Mouse (Mus musculus): ENCODE measurements around the gene Bcl2l13.
"Not testable (repeated sequence)": the region's sequence is repeated elsewhere in the genome, so short reads cannot be mapped to it uniquely, and the experiment has no call there.

Gene Bcl2l13

DNA sequence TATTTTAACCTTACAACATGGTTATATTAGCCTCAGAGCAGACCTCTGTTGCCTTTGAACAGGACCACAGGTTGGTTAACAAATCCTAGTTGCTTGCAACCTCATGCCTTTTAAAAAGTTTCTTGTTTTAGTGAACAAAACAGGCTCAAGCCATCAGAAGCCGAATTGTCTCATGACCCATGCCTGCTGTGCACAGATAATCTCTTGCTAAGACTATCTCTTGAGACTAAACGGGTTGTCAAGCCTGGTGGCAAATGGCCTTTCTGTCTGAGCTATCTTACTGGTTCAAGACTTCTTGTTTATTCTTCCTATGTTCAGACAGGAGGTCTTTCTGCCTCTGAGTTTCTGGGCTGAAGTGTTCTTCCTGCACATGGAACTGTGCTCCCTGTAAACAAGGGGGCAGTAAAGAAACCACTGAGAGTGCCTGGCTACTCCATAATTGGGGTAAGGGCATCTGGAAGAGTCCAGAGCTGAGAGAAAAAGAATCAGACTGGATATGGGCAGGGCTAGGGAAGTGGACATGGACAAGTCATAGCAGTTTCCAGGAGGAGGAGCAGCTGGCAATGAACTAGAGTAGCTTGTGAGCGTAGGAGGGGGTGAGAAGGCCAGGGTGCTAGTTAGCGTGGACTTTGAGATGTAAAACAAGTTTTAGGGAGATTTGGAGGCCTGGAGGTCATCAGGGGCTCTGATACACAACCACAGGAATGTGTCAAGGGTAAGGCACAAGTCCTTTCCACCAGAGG is 5.0 kb upstream of the Bcl2l13 start:
- DNase-seq = no peak

DNA sequence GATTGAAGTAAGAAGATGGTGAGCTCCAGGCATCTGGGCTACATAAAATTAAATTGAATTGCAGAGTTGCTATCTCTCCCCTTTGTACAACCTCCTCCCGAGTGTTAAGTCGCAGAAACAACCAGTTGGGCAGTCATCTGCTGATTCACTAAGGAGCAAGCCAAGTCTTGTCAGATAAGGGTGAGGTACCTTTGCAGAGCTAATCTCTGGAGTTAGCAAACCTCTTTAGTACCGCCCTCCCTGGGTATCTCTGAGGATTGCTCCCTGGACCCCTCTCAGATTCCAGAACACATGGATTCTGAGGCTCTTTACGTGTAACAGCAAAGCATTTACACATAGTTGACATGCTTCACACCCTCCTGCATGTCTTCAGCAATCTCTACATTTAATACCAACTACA is 3.9 kb upstream of the Bcl2l13 start:
- no peak for DNase-seq

DNA sequence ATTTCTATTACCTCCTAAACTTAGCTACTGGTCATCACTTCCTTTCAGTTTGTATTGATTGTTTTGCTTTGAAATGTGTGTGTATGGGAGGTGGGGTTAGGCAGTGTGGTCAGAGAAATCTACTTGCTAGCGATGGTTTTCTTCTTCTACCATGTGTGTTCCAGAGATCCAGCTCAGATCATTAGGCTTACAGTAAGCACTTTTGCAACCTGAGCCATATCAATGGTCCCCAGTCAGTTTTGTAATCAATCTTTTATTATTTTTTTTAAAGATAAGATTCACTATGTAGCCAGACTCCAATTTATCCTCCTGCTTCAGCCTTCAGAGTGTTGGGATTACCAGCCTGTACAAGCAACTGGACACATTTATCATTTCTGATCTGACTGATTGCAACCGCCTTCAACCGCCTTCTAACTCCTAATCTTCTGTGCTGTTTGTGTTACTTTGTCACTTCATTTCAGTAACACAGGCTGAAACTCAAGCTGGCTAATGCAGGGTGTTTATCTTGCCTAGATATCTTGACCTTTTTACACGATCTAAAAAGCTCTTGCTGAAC is 1.2 kb upstream of the Bcl2l13 start:
- DNase-seq = no peak

DNA sequence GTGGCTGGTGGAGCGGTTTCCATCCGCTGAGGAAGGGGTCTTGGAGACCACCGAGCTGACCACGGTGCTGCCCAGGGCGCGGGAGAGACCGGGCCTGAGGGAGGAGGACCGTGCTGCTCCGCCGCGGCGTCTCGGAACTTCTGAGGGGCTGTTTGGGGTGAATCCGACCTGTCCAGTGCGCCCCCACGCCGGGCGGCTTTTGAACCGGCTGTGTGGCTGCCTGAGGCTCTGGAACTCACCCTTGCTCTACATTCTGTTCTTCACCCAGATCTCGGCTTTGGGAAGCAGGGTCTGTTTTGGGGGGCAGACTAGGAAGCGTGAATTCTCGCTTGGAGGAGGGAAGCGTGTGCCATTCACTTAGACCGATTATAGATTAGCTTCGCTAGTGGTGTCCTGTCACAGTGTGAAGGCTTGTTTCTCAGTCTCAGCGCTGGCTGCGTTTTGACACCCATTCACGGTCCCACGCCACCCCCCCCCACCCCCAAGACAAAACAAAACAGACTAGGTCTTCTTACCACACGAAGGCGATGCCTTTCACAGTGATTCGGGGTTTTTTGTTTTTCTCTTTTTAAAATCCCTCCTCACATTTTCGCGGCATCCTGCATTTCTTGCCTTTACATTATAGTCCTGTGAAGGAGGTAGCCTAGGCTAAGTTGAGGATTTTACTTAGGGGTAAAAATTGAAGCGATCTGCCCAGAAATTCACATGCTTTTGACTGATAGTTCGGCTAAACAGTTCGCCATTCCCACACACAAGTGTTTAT is 558 bp downstream of the Bcl2l13 start:
- DNase-seq = peak in 1 of 2 experiments; percentile 31

DNA sequence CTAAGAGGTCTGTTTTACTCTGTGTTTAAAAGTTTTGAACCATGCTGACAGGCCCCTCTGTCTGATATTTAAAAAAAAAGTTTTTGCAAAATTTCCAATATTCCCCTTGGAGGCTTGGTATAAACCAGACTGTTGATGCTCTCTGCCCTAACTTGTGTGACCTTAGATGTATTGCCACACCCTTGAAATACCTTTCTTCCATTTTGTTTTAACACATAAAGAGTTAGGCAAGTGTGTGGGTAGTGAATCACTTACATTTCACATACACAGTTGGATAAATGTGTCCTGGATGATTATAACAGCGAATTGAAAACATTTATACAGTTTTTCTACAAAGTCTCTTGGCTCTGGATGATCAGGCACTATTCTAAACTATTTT is 1.1 kb downstream of the Bcl2l13 start:
- no peak for DNase-seq

DNA sequence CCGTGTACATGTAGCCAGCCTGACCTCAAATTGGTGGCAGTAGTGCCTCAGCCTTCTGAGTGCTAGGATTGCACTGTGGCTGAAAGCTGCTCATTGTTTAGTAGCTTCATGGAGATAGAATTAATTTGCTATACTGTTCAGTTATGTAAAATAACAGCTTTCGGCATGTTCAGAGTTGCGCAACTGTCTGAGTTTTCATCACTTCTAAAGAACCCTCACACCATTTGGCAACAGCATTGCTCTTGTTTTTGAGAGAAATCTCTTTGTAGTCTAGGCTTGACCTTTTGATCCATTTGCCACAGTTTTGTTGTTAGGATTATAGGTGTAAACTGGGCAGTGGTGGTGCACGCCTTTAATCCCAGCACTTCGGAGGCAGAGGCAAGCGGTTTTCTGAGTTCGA is 4.2 kb downstream of the Bcl2l13 start:
- DNase-seq = no peak

DNA sequence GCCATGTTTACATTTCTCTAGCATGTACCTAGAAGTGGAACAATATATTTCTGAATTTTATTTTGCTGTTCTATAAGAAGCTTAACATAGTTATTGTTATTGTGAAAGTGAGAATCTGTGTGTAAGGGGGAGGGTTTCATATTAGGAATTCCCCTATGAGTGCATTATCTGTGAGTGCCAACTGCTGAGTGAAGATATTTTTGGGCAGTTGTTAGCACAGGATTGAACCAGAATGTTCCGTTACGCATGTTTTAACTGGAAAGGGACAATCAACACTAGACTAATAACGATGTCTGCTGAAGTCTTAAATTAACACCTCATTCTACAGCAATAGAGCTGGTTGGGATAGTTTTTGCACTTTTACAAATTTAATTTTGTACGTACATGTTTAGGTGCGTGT is 5.7 kb downstream of the Bcl2l13 start:
- no peak for DNase-seq

DNA sequence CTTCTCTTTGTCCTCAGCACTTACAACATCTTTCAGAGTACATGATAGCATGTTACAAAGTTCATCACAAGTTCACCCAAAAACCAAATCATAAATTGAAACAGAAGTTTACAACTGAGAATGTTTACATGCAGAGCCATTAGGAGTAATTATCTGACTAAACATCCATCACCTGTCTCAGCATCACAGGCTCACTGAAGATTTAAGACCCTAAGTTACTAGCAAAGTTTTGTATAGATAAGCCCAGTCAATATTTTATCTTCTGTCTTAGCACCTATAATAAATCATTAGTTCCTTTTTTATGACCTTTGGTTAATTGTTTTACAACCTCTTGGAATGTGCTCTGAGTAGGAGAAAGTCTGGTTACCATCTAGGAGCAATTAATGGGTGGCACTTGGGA is 14.7 kb downstream of the Bcl2l13 start:
- not testable (repeated sequence) for DNase-seq

DNA sequence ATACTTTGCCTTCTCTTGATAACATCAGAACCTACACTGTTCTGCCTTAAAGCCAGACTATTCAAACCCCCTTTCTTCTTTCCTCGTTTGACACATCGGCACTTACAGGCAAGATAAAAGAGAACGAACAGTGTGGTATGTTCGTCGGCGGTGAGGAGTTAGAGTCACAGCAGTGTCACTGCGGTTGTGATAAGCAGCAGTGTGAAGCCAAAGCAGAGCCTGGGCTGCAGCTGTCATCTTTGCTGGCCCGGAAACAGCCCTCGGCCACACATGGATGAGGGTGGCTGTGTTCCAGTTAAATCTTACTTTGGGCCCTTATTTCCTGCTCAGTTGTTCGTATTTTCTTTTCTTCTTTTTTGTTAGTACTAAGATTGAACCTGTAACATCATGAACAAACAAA is 18.4 kb downstream of the Bcl2l13 start:
- DNase-seq = no peak

DNA sequence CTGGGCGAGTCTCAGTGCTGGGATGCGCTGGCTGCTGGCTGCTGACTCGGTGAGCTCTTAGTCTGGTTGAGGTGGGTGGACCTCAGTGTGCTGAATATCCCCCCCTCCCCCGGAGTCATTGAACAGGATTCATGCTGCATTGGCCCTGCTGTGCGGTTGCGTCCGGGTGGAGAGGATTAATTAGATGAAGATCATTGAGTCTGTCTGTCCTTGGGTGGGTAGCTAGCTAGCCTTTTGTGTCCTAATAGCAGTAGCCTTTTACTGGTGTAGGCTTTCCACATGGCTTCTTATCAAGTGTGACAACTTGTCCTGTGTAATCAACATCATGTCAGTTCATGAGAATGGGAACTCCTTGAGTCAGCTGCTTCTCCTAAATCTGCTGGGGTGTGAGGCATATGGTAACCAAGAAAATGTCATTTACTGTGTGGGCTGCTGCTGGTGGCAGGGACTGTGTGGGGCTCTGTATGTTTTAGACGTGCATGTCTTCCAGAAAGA is 22.3 kb downstream of the Bcl2l13 start:
- no peak for DNase-seq

DNA sequence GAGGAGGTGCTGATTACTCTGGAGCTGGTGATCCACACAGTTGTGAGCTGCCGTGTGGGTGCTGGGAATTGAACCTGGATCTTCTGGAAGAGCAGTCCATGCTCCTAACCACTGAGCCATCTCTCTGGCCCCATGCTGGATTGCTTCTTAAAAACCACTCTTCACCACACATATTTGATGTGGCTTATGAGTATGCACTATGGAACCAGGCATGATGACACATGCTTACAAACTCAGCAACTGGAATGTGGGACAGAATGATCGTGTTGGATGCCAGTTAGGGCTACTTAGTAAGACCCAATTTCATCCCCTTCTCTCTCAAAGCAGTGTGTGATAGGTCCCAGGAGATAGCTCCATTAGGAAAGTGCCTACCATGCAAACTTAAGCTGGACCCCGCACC is 24.1 kb downstream of the Bcl2l13 start:
- no peak for DNase-seq

DNA sequence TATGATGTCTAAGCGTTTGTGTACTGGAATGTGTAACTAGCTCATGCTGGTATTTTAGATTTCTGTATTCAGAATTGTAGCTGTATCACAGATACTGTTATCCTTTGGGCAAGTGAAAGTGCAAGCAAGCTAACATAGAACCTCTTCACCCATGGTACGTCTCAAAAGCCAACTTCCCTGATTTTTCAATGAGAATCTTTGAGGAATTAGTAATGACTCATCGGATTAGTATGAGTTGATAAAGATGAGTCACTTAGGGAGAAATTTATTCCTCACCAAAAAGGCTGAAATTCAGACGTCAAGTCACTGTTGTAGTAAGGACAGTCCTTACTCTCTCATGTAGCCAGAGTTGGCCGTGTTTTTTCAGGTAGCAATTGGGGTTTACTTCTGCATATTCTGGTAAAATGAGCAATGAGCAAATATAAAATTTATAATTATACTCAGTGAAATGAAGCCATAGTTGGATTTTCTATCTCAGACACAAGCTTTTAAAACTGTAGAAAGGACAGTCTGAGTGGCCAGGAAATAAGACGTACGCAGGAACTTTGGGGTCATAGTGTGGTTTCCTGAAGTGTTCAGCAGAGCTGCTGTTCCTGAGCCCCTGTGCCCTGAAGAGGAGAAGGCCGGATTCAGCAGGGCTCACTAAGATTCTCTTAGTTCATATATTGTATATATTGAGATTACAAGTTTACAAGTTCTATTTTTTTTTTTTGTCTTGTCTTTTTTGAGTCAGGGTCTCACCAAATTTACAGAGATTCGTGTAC is 30.2 kb downstream of the Bcl2l13 start:
- DNase-seq = no peak

DNA sequence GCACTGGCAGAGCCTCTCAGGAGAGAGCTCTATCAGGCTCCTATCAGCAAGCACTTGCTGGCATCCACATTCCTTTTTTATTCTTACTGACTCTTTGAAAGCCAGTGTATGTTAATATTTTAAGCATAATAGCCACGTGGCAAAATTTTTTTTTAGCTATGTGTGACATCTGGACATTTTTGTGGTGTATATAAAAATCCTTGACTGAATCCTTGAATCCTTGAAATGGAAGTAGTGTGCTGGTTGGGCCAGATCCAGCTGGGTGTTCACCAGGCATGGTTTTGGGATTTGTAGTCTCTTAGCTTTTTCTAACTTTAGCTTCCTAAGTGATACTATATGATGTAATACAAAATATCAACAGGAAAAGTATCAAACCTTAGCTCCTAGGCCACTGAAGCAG is 32.8 kb downstream of the Bcl2l13 start:
- DNase-seq = no peak

DNA sequence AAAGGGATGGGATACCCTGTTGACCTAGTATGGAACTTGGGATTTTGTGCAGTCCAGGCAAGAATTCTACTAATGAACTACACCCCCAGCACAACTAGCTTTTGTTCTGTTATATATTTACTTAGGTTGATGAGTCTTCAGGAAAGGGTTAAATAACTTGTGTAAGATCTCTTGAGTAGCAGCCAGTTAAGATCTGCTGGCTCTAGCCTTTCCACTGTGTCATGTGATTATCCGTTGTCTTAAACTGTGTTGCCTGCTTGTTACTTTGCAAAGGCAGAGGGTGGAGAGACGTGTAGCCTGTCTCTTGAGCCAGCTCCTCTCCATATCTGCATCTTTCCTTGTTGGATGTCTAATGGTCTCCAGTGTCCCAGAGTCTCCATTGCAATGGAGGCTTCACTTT is 35.3 kb downstream of the Bcl2l13 start:
- peak in 1 of 2 experiments; percentile 41 for DNase-seq

DNA sequence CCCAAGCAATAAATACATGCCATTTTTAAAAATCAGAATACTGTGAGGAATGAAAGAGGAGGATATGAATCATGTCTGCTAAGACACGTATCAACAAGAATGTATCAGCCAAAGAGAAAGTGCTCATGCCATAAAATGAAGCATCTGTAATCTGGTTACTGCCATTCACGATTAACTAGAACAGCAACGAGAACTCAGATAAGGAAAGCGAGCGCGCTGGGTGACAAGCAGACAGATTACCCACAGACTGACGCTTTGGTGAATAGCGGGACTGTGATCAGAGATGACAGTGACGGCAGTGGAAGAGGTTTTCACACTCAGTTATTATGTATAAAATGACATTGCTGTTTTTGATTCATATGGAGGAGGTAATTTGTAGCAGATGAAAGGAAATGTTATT is 37.9 kb downstream of the Bcl2l13 start:
- DNase-seq = peak in 1 of 2 experiments; percentile 6

DNA sequence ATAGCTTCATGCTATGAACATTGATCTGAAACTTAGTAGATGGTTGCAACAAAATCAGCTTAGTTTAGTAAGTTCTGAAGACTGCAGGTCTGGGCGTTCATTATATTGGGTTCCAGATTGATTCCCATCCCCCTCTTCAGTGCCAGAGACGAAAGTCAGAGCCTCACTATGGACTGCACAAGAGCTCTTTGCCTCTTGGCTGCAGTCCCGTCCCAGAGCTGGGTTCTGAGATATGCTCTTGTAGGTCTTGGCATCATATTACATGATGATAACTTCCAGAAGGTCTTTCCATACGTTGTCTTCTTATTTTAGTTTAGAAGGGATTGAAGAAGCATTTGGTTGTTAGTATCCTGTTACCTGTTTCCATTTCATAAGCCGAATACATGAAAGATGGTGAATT is 43.0 kb downstream of the Bcl2l13 start:
- DNase-seq = peak in 1 of 2 experiments; percentile 21

DNA sequence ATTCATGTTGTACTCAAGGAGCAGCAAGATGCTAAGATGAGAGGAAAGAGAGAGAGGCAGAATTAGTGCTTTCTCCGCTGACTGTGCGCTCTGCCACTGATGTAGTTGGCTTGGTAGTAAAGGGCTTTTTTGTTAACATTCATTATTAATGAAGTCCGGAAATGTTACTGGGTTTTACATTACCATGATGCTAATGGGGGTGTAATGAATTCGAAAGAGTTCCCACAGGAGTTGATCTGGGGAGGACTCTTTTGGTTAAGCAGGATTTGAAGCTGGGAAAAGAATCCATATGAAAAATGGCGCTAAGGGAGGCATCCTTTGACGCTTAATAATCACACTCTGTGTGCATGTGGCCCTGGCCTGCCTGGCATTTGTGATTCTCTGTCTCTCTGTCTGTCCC is 48.4 kb downstream of the Bcl2l13 start:
- no peak for DNase-seq

DNA sequence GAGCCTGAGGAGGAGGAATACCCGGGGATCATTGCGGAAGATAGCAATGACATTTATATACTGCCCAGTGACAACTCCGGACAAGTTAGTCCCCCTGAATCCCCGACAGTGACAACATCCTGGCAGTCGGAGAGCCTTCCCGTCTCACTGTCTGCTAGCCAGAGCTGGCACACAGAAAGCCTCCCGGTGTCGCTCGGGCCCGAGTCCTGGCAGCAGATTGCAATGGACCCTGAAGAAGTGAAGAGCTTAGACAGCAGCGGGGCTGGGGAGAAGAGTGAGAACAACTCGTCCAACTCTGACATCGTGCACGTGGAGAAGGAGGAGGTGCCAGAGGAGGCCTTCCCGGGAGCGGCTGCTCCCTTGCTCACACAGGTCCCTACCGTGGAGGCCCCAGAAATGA is 50.7 kb downstream of the Bcl2l13 start:
- DNase-seq = no peak

DNA sequence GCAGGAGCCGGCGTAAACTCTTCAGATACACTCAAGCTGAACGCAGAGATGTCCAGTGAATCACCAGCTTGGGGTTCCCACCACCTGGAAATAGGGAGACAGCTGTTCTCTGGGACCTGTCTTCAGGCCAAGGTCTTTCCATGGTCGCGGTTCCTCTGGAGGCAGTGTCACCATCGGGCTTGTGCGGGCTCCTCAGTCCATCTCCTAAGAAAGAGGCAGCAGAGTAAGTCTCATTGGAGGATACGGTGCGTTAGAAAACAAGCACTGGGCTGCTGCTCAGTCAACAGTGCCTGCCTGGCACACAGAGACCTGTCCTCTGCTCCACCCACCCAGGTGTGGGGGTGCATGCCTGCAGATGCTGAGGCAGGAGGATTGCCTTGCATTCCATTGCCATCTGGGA is 58.1 kb downstream of the Bcl2l13 start:
- no peak for DNase-seq

DNA sequence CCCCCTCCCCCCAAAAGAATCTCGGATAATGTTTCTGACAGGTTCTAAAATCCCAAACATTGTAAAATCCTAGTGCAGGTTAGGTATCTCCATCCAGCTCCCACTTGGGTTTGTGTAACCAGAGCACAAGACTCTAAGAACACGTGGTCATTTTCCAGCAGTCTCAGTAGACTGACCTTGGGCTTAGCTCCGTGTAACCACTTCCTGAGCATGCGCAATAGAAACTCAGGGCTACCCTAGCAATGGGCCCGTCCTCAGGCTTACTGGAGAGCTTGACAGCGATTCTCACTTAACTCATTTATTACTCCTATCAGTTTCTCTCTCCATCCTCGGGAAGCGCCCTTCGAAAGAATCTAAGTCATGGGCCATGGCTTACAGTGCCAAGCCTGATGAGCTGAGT is 58.5 kb downstream of the Bcl2l13 start:
- DNase-seq = no peak

DNA sequence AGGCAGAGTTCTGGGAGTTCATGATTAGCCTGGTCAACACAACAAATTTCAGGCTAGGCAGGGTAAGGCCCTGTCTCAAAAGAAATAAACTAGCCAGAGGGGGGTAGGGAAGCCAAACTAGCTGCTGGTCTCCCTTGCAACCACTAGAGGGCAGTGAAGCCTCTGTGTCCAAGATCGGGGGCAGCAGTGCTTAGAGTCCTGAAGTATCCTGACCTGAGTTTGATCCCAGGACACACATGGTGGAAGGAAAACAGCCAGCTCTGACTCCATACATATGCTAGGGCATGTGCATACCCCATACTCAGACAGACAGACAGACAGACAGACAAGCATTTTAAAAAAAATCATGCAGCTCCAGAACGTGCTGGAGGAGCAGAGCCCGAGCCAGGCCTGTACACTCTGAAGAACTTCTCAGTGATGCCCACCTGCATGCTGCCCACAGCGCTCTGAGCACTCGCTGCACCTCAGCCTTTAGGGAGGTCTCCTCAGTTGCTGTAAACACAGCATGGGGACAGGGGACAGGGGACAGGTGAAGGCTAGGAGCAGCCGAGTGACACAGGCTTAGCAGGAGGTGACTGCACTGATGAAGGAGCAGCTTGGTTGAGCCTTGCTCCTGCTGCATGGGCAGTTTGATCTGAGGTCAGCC is 62.3 kb downstream of the Bcl2l13 start:
- DNase-seq = peak in 1 of 2 experiments; percentile 39

DNA sequence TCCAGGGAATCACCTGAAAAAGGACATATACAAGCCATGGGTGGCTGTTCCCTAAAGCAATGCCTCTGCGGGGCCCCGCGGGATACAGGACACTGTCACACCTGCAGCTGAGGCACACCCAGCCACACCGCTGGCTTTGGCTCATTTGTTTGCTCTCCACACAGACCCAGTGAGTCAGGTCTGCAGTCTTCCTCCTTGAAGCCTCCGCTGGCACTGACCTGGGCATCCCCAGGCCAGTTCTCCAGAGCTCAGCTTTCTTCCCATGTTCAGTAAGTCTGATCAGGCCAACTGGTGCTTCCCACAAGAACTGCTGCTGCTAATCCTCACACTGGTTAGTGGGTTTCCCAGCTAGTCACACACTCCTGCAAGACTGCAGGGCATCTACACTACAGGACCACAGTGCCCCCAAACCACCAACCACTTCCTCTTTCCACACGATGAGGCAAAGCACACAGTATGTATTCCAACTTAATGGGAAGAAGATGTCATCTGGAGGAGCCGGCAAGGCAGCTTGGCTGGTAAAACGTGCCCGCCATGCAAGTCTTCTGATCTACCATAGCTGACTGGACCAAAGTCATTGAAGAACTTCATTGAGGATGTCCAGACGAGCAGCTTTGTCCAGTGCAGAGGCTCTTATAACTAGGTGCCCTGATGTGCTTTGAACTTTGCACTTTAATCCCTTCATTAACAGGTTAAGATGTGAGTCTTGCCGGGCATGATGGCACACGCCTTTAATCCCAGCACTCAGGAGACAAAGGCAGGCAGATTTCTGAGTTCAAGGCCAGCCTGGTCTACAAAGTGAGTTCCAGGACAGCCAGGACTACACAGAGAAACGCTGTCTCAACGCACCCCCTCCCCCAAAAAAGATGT is 66.0 kb downstream of the Bcl2l13 start:
- no peak for DNase-seq
